Mouse (Mus musculus) left cerebral cortex, postnatal 14 days (tissue): Measurements from ENCODE around the gene Adgrv1. TPM values are rescaled to one million over a fixed set of nuclear protein-coding genes. Genes with fewer than 3 reads are reported as not detected.
"Not testable (repeated sequence)": the region's sequence is repeated elsewhere in the genome, so short reads cannot be mapped to it uniquely, and the experiment has no call there.

Source experiments
- DNase-seq, 2 experiments: peaks; one replicate each; pipeline ENCODE4 v3.0.0; 2021 to 2022; ENCODE audit warnings: low spot score in 2 of 2, mixed read lengths in 1 of 2
- intact Hi-C: fragments of 180-260 bp; cut with DNase I; formaldehyde crosslinking; loops from one replicate; pipeline ENCODE4 v1.15.1; 2025
- total RNA-seq, 2 experiments: library from RNA; stranded (reverse); gene quantifications; 2 replicates each; pipeline ENCODE4 v1.2.3; 2021

Adgrv1 gene
- total RNA-seq, 2 experiments from 2014 or later = 1.7 to 1.8 TPM

DNA sequence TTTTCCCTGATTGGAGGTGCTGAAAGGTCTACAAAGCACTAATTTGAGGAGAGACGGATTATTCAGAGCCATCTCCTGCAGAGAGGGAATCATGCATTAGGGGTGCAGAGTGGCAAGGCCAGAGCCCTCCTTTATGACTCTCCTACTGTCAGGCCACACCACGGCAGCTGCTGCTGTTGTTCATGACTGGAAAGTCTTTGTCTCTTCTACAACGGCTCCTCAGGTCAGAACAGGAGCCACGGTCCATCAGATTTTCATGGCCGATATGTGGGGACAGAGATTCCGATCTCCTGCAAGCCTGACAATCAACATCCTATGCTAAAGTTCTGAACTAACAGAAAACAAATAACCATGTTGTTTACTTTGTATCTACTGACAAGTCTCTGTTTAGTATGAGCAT is 350.8 kb downstream of the Adgrv1 start:
- intact Hi-C loops = no loop called here
- no peak for DNase-seq

GRCm38 (mm10) chr13:81280650-81281229 is 352.2 kb downstream of the Adgrv1 start:
- intact Hi-C loops = no loop called here
- no peak for DNase-seq

DNA sequence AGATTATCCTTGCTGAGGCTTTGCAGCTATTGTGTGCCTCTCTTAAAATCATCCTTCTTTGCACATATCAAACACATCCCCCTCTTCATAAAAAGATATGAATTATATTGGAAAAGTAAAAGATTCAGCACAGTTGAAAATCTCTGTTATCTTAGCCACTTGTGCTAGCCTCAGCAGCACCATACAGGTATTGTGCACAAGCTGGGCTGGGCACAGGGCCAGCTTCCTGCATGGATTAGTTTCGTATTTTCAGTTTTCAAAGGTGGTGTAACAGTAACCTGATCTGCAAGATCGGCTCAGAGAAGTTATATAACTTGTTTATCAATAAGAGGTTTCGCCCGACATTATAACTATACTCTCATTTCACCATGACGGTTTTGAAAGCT is 353.6 kb downstream of the Adgrv1 start:
- DNase-seq = no peak
- intact Hi-C loops = no loop called here

GRCm38 (mm10) chr13:81278669-81279350 is 354.1 kb downstream of the Adgrv1 start:
- DNase-seq = no peak
- intact Hi-C loops = no loop called here

DNA sequence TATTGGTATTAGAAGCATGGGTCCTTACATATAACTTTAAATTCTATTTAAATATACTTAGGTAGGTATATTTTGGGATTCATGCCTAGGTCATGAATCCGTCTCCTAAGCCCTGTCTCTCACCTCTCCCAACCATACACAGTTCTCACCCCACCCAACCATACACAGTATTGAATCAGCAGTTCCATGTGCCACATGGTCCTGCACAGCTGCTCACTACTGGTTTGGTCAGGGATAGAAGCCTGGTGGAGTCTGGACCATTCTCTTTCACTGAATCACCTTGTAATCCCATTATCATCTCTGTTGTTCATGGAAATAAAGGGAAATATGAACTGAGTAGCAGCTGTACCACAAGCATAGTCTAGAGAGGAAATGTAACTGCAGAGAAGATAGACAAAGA is 359.1 kb downstream of the Adgrv1 start:
- DNase-seq = no peak

DNA sequence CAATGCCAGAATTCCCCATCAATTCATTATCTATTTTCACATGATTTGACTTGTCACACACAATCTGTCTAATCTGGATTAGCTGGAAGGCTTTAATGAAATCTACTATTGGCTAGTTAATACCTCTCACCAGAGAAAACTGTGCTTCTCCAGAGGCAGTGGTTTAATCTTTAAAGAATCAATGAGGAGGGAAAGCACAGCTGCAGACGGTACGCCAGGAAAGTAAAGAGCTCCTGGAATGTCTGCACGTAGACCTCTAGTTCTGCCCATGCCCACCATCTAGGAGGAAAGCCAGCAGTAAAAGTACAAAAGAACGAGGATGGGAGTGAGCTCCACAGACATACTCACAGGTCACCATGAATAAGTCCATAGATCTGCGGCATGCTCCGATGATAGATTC is 362.6 kb downstream of the Adgrv1 start:
- no peak for DNase-seq
- intact Hi-C loops = no loop called here

More for the DNA sequence above, 359.1 kb downstream of the Adgrv1 start:
- intact Hi-C loops = no loop called here

DNA sequence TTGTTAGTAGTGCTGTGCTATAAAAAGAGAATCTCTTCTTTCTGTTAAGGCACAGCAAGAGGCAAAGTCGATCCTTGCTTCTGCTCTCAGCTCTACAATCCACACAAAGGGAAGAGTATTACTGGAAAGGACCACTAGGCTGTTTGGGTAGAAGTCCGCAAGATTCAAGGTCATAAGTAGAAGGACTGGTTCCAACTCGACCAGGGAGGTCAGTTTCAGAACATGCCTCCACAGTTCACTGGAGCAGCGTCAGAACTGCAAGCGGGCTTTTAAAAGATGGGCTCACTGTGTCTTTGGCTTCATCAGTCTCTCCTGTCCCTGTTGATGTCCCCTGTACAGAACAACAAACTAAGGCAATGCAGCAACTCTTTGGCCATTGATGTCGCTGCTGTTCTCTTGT is 363.9 kb downstream of the Adgrv1 start:
- no peak for DNase-seq
- intact Hi-C loops = no loop called here

DNA sequence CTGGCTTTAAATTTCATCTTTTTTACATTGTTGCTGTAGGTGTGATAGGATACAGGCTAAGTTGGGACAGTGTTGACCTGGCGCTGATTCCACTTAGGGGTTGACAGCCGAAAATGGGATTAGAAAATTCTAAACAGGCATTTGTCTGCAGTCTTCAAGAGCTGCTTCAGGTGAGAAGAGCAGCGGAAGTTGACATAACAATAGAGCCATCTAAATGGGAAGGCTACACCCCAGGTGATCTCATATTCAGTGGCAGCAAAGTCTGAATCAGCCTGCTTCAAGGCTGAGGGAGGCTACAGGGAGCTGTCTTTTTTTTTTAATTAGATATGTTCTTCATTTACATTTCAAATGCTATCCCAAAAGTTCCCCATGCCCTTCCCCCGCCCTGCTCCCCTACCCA is 365.5 kb downstream of the Adgrv1 start:
- intact Hi-C loops = not testable (repeated sequence)

GRCm38 (mm10) chr13:81264465-81264864 is 368.5 kb downstream of the Adgrv1 start:
- intact Hi-C loops = no loop called here
- peak in 1 of 2 experiments; percentile 2 for DNase-seq

More for the DNA sequence above, 365.5 kb downstream of the Adgrv1 start:
- DNase-seq = not testable (repeated sequence)

GRCm38 (mm10) chr13:81241181-81241580 is 391.8 kb downstream of the Adgrv1 start:
- intact Hi-C loops = no loop called here
- no peak for DNase-seq

GRCm38 (mm10) chr13:81239836-81240235 is 393.1 kb downstream of the Adgrv1 start:
- intact Hi-C loops = no loop called here
- no peak for DNase-seq

GRCm38 (mm10) chr13:81239427-81239826 is 393.5 kb downstream of the Adgrv1 start:
- intact Hi-C loops = no loop called here
- no peak for DNase-seq

GRCm38 (mm10) chr13:81238855-81239254 is 394.1 kb downstream of the Adgrv1 start:
- no peak for DNase-seq
- intact Hi-C loops = no loop called here

GRCm38 (mm10) chr13:81237947-81238346 is 395.0 kb downstream of the Adgrv1 start:
- DNase-seq = peak in 1 of 2 experiments; percentile 1
- intact Hi-C loops = no loop called here

- intact Hi-C loops = no loop called here
- DNase-seq = no peak
Observed at GRCm38 (mm10) chr13:81236758-81237395, 396.1 kb downstream of the Adgrv1 start.

- DNase-seq = no peak
- intact Hi-C loops = no loop called here
Observed at GRCm38 (mm10) chr13:81234031-81234430, 398.9 kb downstream of the Adgrv1 start.

- intact Hi-C loops = no loop called here
- DNase-seq = no peak
Observed at GRCm38 (mm10) chr13:81232839-81233238, 400.1 kb downstream of the Adgrv1 start.

GRCm38 (mm10) chr13:81230161-81230560 is 402.8 kb downstream of the Adgrv1 start:
- intact Hi-C loops = no loop called here
- DNase-seq = no peak

- DNase-seq = no peak
- intact Hi-C loops = no loop called here
Observed at GRCm38 (mm10) chr13:81223768-81224167, 409.2 kb downstream of the Adgrv1 start.

GRCm38 (mm10) chr13:81222377-81222776 is 410.6 kb downstream of the Adgrv1 start:
- no peak for DNase-seq
- intact Hi-C loops = no loop called here

DNA sequence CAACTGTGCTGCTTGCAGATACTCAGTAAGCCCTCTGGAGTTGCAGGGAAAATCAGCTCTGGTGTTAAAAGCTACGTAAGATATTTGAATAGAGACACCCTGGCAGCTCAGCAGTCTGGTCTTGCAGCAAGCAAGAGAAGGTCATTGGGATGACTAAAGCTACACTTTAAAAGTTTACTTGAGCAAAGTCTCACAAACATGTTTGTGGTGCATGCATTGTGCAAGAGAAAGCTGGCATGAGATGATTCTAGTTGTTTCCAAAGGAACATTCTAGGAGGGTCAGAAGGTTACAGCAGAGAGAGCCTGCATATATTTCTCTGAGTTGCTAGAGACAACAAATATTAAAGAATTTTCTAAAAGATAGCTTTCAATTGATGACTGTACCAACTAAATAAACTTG is 421.5 kb downstream of the Adgrv1 start:
- intact Hi-C loops = no loop called here
- DNase-seq = no peak
